In the genomic region with DNA sequence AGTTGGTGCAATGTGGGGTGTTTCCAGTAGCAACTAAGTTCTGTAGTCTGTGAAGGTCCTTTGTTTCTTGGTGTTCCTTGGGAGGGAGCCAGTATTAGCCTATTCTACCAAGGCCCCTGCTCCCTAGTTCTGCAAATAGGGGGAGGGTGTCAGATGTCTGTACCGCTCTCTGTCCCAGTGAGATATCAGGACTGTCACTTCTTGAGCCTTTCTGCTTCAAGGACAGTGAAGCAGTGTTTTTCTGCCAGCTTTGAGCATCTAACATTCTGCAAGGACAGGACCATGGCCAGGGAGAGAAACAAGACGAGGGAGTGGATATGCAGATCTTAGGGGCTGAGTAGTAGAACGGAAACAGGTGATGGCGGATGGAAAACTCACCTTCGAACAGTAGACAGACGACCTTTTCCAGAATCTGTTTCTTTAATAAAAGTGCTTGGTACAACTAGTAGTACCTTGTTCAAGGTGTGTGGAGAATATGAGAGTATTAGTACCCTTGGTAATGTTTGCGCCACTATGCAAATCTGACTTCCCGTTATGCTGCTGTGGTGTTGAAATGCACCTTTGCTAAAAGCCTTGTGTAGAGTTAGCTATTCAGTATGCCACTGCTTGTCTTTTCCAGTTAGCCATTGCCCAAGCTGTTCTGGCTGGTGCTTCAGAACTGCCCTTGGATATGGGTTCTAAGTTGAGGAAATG, we compare ENCODE assay signal across 8 mouse cellular contexts. TPM values are rescaled to one million over a fixed set of nuclear protein-coding genes. Genes with fewer than 3 reads are reported as not detected.
A peak's percentile ranks its signal among the peaks of the same experiment; 100 is the strongest.
DNase-seq lines count a peak whose midpoint lies in the region; TF ChIP-seq lines count a peak whose summit lies in the region.

No protein-coding gene starts in this region.

- no peak for DNase-seq in layer of hippocampus, adult 2 months (ENCODE audit: low spot score in 2 of 2)
- no peak for DNase-seq in layer of hippocampus, adult 18-20 months (ENCODE audit: low spot score in 2 of 2)
- peak; percentile 59 for DNase-seq in induced T-regulatory cell, adult 2 months (ENCODE audit: low read depth)
- peak; percentile 45 for DNase-seq in naive thymus-derived CD4-positive, alpha-beta T cell, adult 2 months (ENCODE audit: low read depth)
- no peak for DNase-seq in frontal cortex, adult 2 months (ENCODE audit: extremely low spot score in 1 of 2, low spot score in 1 of 2)
- no peak for DNase-seq in layer of hippocampus, postnatal 25 days (ENCODE audit: extremely low spot score in 1 of 2, low spot score in 1 of 2)
- no peak for DNase-seq in Muller cell, postnatal 12 days (ENCODE audit: inconsistent ontology term)

- TF ChIP-seq POLR2A in cortical plate, adult 2 months (IDR thresholded peaks at IDR 0.05; ENCODE audit: extremely low read depth, insufficient read depth, low read length) = no peak

- TF ChIP-seq CTCF in layer of hippocampus, adult 2 months (conservative IDR thresholded peaks at IDR 0.05) = no peak
- TF ChIP-seq CTCF in cortical plate, adult 2 months (IDR thresholded peaks at IDR 0.05; ENCODE audit: extremely low read depth, insufficient read depth, low read length) = no peak

- H3K4me3 ChIP-seq in layer of hippocampus, adult 2 months = peak overlapping the region; percentile 98
- peak overlapping the region; percentile 77 for H3K4me3 ChIP-seq in cortical plate, adult 2 months (ENCODE audit: insufficient read depth, low read length)

- H3K27ac ChIP-seq in layer of hippocampus, adult 2 months = peak overlapping the region; percentile 100
- peak overlapping the region; percentile 30; the same call in 1 of the 2 replicates for H3K27ac ChIP-seq in cortical plate, adult 2 months (ENCODE audit: insufficient read depth, low read length)

- H3K4me1 ChIP-seq in cortical plate, adult 2 months (ENCODE audit: control insufficient read depth, insufficient read depth, low read length) = peaks cover 18% of the 10 kb centered on the region

RNA-seq across cellular contexts. Expression of a gene that starts 3.7 kb away (rescaled TPM):
- total RNA-seq in layer of hippocampus, adult 2 months (2021) = 100 to 1,000 TPM; 597 to 622 TPM
- total RNA-seq in layer of hippocampus, adult 18-20 months (2021) = 100 to 1,000 TPM; 656 to 658 TPM
- polyA plus RNA-seq in cortical plate, adult 2 months (2012; rRNA removed) = 600 and 717 TPM in 2 replicates
- 626 and 656 TPM in 2 replicates for polyA plus RNA-seq in frontal cortex, adult 2 months (2012; rRNA removed)
- total RNA-seq in layer of hippocampus, postnatal 25 days (2021) = 100 to 1,000 TPM; 642 to 712 TPM

RNA-seq across cellular contexts. Expression of a gene that starts 35.7 kb away (rescaled TPM):
- 1 to 10 TPM; 2.3 to 2.5 TPM for total RNA-seq in layer of hippocampus, adult 2 months (2021)
- 1 to 10 TPM; 2.2 to 2.4 TPM for total RNA-seq in layer of hippocampus, adult 18-20 months (2021)
- 0.25 and 0.33 TPM in 2 replicates for polyA plus RNA-seq in cortical plate, adult 2 months (2012; rRNA removed)
- polyA plus RNA-seq in frontal cortex, adult 2 months (2012; rRNA removed) = 0.27 and 0.30 TPM in 2 replicates
- total RNA-seq in layer of hippocampus, postnatal 25 days (2021) = 1 to 10 TPM; 2.8 to 2.9 TPM

Comparison
In these comparisons a context has a peak if more than half of its experiments do, and no peak if none do; other contexts are left out.
1. DNase-seq: peak in induced T-regulatory cell, adult 2 months (single experiment) and naive thymus-derived CD4-positive, alpha-beta T cell, adult 2 months (single experiment); none in layer of hippocampus, adult 2 months (0 of 2), layer of hippocampus, adult 18-20 months (0 of 2), frontal cortex, adult 2 months (0 of 2), layer of hippocampus, postnatal 25 days (0 of 2) and Muller cell, postnatal 12 days (single experiment).